Mouse (Mus musculus) kidney, postnatal 14 days (tissue): ENCODE measurements around the gene Jmjd1c.
A peak's percentile ranks its signal among the peaks of the same experiment; 100 is the strongest.

Experiments used
- DNase-seq: peaks from one replicate; pipeline ENCODE4 v3.0.0; 2022; ENCODE audit warnings: mixed read lengths

Jmjd1c gene

DNA sequence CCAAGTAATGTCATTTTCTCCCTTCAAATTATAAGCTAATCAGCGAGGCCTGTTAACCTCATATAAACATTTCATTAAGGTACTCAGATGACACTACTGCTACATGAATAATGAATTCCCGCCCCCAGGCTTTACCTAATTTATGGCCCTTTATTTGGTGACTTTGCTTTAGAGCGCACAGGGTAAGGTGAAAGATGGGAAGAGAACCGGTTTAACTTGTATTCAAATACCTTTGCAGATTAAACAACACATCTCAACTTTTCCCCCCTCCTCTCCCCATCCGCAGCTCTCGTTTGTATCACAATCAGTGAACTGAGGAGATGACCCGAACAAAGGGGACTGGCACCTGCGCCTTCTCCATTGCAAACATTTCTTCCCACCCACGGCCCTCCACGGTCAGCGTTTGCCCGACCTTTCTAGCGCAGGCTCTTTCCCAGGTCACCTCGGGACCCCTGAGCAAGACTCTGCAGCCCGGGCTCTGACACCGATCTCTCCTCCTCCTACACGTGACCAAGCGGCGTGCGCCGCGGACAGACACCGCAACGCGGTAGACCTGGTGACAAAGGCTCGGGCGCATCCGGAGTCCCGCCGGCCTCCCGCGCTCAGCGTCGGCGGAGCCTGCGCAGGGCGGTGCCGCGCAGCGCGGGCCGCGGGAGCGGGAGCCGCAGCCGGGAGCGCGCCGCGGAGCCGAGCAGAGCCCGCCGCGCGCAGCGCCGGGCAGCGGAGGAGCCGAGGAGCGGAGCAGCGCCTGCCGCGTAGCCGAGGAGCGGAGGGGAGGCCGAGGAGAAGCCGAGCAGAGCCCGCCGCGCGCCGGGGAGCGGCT lies at the start of gene Jmjd1c:
Gene Jmjd1c, plus strand, starts transcription at position 328 of the 823 bp plus-strand sequence.
- DNase-seq: peak; percentile 85

DNA sequence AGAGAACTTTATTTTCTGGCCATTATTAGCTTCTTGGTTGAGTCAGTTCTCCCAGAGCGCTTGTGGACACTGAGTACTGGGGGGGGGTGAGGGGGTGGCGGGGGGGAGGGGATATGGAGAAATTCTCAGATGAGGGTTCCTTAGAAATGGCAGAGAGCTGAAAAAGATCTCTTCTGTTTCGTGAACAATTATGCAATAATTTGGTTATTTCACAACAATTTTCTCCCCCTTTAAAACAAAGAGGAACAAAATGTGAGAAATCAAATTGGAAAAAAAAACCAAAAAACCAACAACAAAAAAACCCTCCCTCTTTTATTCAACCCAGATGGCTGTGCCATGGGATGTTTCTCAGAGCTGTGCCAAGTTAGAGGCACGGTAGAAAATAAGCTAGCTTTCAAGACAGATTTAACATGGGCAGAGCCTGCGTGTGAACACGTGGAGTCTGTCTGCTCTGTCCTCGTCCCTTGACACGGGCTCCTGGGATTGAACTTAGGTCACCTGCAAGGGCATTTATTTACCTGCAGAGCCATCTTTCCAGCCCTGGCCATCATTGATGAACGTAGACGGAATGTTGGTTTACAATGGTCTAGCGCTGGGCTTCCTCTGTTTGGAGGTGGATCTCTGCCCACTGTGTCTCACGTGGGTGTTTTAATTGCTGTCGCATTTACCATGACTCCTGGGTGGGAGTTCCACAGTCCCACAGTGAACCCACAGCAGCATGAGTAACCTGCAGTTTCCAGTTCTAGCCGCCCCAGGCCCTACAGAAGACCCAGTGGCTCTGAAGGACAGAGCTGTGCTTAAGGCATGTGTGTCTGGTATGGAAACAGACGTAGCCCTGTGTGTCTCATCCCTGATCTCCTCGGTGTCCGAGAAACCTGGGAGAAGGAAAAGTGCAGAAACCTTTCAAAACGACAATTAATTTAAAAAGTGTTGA lies 47.9 kb upstream of the Jmjd1c start:
- no peak for DNase-seq

DNA sequence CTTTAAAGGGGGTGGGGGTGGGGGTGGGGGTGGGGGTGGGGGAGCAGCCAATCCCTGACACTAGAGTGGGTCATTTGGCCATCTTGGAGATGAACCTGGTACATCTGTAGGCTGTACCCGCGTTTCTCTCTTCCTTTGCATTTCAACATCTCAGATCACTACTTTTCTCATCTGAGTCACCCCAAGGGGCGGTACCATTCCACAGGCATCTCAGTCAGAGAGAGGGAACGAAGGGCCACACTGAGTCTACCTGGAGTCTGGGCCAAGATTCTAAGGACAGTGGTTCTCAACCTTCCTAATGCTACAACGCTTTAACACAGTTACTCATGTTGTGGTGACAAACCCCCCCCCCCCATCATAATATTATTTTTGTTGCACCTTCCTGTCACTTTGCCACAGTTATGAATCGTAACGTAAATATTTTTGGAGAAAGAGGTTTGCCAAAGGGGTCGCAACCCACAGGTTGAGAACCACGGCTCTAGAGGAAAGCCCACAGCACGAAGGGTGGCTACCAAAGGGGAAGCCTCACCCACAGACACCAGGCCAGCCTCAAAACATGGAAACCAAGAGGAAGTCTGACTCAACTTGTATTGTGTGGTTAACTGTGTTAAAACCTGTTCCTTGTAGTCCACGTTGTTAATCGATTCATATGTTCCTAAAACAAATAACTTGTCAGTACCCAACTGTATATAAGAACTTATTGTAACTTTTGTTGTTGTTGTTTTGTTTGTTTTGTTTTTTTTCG lies 46.9 kb upstream of the Jmjd1c start:
- no peak for DNase-seq

DNA sequence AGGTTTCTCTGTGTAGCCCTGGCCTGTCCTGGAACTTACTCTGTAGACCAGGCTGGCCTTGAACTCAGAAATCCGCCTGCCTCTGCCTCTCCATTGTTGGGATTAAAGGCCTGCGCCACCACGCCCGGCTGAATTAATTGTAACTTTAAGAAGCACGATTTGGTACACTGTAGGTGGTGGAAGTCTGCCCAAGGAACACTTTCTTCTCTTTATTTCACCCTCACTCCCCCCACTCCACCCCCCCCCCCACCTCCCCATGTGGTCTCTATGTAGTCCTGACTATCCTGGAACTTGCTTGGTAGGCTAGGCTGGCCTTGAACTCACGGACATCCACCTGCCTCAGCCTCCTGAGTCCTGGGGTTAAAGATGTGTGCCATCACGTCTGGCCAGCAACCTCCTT lies 46.3 kb upstream of the Jmjd1c start:
- no peak for DNase-seq

DNA sequence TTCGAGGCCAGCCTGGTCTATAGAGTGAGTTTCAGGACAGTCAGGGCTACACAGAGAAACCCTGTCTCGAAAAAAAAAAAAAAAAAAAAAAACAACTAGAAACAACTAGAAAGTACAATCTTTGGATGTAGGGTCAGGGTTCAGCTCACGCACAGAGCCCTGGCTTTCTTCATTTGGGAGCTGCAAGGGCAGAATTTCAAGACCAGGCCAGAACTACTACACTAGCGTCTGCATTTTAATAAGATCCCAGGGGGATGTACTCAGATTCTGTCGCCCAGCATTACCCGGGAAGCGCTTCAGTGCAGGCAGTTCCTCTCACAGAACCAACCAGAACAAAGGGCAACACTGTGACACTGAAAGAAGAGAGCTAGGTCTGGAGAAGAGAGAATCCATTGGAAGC lies 45.2 kb upstream of the Jmjd1c start:
- DNase-seq: no peak

DNA sequence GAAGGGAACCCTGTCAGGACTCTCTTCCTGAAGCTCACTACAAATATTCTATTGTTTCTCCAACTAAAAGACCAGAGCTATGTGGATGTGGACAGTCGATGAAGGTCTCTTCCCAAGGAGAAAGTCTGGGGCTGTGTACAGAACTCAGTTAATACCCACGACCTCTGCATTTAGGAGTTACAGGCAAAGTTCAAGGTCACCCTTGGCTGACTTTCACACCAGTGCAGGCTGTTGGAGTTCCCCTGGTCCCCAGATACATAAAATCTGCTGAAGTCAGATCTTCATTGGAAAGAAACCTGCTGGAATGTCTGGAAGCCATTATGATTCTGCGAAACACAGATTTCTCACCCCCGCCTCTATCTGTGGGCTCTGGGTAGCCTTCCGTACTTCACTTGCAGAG lies 44.5 kb upstream of the Jmjd1c start:
- no peak for DNase-seq

DNA sequence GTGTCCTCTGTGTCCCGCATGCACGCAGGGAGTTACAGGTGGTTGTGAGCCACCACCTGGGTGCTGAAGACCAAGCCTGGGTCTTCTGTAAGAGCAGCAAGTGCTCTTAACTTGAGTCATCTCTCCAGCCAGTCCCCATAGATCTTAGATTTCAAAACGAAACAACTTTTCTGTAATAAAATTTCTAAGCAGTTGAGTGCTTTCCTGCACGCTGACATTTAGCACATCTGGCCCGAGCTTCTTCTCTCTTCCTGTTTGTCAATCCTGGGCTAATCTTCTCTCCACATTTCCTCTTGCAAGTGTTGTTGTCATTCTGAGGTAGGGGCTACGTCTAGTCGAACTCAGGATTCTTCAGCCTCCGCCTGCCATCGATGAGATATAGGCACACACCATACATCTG lies 43.5 kb upstream of the Jmjd1c start:
- DNase-seq: no peak

DNA sequence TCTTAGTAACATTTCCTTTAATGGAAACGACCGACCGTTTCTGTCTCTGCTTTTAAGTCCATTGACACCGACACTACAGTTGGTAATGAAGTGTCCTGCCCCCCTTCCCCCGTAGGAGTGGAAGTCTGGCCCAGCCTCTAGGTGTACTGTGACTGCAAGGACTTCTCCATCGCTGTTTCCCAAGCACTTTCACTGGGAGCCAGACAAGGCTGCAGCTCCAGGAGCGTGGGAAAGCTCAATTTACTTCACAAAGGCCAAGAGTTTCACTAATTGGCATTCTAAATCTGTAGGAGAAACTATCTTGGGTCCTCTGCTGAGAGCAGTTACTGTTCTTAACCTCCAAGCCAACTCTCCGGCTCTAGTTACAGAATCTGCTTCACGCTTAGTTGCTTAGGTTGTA lies 42.5 kb upstream of the Jmjd1c start:
- DNase-seq: no peak

DNA sequence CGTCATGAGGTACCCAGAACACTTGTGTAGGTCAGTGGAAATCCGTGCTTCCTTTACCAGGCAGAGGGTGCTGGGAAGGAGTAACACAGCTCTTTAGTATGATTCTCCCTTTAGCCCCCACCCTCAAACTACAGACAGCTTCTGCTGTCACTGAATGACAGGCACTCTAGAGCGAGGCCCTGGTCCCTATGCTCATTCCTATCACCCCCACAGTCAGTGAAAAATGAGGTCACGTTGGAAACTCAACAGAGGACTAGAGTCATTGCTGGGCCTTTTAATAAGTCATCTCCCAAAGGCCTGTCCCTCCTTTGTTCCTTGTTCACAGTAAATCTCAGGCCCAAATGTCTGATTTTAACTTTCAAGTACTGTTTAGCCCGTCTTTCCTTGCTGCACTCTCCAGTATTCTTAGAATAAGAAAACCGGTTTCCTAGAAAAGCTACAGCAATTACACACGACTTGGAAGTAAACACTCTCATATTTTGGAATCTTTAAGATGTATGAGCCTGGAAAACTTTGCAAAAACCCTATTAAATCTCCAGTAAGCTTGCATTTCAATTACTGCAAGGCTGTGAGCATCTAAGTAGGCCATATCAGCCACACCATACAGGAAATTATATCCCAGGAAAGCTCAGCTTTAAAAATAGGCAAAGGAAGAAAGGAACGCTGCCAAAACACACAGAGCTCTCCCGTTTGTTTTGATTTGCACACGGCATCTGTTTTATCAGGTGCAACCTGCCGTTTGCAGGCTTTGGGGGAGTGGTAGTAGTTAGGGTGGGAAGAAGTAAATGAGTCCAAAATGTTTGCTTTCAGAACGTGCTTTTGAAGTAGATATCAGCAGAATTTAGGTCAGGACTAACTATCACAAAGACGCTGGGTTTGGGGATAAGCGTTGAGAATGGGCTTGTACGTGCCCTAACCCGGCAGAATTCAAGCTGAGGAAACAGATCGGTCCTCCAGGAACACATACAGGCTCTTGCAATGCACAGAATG lies 39.8 kb upstream of the Jmjd1c start:
- no peak for DNase-seq

DNA sequence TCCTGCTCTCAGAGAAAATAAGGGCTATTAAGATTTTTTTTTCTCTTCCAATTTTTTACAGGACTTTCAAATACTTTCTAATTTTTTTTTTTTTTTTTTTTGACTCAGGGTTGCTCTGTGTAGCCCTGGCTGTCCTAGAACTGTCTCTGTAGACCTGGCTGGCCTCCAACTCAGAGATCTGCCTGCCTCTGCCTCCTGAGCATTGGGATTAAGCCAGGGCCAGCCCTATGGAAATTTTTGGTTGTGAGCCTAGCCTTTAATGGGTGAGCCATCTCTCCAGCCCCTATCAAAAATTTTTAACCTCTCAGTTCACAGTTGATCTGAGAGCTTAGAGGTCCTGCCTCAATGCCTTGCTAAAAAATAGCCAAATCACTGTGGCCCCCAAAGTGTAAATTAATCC lies 38.7 kb upstream of the Jmjd1c start:
- no peak for DNase-seq

DNA sequence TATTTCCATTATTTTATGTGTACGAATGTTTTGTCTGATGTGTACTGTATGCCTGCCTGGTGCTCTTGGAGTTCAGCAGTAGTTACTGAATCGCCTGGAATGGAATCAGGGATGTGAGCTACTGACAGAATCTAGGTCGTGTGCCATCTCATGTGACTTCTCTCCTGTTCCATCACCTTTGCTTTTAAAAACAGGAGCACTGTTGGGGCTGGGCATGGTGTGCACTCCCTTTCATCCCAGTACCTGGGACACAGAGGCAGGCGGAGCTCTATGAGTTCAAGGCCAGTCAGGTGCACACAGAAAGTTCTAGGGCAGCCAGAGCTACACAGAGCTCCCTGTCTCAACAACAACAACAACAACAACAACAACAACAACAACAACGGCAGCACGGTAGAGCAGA lies 38.2 kb upstream of the Jmjd1c start:
- no peak for DNase-seq

DNA sequence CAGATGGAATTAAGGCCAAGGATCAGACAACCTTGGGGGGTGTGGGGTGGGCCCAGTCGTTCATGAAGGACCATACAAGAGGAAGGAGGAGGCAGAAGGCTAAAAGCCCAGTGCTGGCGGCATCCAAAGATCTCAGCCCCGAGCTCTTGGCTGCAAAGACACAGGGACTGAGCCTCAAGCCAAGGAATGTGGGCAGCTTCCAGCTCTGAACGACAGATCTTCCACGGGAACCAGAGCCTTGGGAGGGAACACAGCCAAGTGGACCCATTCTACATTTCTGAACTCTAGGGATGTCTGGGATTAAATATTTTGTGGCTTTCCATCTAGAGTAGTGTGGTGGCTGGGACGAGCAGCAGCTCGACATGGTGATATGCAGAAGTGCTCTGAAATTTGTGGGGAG lies 37.6 kb upstream of the Jmjd1c start:
- peak; percentile 58 for DNase-seq

DNA sequence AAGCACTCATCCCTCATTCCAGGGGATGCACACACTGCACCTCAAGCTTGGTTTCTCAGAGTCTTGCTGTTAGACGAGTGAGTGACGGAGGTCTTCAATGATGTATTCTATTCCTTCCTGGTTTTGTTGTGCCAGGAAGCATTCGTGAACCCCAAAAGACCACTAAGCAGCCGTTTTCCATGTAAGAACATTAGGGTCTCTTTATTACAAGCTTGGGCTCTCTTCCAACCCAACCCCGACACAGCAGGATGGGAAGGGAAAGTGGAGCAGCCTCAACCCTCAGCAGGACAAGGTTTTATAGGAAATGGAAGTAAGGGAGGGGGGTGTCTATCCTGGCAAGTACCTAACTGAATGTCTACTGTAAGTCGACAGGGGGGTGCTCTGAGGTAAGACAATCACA lies 37.2 kb upstream of the Jmjd1c start:
- DNase-seq: no peak

DNA sequence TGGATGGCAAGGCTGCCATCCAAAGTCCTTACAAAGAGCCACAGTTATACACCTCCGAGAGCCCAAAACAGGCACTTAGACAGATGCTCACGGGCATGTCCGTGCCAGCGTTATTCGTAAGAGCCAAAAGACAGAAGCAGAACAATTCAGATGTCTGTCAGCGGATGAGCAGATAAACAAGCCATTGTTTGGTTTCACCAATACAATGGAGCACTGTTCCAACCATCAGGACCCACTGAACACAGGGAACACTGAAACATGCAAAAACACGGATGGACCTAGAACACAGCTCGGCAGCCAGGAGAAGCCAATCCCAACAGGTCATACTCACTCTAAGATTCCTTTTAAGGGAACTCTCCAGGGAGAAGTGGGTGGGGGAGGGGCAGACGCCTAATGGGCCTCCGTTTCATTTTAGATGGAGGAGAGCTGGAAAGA lies 34.5 kb upstream of the Jmjd1c start:
- no peak for DNase-seq

DNA sequence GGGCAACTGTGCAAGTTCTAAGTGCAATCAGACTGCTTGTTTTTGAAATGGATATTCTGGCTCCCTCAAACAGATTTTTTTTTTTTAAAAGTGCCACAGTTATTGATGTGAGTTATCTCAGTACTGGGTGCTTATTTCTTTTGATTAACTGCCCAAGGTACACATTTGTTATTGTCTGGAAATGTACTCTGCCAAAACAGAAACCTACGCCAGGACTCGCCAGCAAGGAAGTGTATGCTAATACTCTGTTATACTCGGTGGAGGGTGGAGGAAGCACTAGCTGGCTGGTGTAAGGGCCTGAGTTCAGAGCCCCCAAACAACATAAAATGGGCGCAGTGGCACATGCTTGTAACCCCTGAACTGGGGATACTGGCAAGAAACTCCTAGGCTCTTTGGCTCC lies 34.1 kb upstream of the Jmjd1c start:
- DNase-seq: no peak

DNA sequence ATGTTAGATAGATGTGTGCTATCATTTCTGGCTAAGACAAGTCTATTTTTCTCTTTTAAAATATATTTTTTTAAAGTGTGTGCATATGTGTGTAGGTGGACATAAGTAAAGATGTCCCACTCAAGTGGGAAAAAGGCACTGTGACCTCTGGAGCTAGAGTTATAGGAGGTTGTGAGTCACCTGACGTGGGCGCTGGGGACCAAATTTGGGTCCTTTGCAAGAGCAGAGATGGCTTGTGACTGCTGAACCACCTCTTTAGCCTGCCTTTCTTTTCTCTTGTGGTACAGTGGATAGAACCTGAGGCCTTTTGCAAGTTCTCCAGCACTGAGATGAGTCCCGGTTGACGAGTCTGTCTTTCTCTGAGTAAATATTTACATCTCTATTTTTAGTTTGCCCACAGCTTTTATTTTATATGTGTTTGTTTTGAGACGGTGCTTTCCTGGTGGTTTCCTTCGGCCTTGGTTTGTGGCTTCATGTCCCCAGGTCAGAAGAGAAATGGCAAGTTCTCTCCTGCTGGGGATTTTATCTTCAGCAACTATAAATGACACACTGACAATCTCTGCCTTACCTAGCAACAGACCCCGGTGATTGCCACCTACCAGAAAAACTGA lies 30.5 kb upstream of the Jmjd1c start:
- DNase-seq: no peak

DNA sequence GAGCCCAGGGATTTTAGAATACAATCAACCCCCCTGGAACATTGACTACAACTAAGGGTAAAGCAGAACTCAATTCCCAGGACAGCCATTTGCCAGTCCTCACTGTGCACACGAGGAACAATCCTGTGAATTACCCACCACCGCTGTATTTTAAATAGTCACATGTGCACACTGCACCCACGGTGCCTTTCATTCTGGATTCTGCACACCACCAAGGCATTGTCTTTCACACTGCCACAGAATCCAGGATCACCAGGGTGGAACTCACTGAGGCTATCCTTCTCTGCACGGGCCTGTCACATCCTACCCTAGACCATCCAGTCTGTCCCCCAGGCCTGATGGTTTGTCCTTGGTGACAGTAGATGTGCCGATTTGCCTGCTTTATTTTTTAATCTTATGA lies 30.0 kb upstream of the Jmjd1c start:
- no peak for DNase-seq

DNA sequence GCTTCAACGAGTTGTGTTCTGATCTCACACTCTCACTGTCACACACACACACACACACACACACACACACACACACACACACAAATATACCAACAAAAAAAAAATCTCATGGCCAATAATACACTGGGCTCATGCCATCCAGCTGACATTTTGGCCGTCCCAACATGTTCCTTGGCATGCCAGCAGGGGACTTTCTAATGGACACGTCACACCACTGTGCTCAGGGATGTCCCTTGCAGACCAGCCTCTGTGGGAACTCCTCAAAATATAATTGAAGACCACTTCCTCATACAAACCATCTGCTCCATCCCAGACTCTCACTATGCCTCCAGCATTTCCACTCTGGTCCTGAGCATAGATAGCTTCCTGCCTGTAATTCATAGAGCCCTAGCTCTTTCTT lies 29.5 kb upstream of the Jmjd1c start:
- no peak for DNase-seq

DNA sequence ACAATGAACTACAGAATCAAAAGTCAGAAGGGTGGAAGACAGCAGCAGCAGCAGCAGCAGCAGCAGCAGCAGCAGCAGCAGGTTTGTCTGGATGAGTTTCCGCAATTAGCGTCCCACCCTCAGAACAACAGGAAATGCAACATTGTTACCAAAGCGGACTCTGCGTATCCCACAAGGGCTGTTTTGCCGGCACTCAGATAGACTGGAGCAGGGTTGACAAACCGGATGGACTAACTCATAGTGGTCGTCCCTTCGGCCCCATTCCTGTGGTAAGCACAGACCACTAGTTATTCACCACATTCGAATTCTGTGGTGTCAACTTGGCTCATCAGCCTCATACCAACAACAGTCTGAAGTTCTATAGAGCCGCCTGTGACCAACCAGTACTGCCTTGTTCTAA lies 26.9 kb upstream of the Jmjd1c start:
- peak; percentile 41 for DNase-seq

DNA sequence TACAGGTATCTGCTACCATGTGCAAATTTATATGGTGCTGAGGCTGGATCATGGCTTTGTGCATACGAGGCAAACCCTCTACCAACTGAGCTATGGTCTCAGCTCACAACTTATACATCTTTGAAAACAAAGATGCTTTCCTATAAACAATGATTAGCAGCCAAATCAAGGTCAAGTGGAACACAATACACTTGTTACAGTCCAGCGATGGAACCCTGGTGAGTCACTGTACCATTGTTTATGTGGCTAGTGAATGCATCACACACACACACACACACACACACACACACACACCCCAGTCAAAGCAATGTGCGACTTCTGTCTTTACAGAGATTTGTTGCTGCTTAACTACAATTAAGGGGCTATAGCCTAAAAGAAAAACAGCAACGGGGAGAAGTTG lies 24.5 kb upstream of the Jmjd1c start:
- no peak for DNase-seq

DNA sequence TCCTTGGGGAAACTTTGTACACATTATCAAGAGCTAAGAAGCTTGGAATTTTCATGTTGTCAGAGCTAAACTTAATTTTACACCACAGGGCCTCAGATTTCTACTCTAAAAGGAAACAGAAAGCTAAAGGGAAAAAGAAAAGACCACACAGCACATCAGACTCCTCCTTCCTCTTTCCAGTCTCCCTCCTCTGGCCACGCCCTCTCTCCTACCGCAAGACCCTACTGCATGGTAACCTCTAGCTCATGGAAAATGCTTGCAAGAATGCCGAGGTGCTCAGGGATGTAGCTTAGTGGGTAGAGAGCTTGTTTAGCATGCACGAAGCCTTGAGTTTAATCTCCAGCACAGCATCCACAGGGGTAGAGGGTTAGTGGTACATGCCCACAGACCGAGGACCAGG lies 24.0 kb upstream of the Jmjd1c start:
- no peak for DNase-seq

DNA sequence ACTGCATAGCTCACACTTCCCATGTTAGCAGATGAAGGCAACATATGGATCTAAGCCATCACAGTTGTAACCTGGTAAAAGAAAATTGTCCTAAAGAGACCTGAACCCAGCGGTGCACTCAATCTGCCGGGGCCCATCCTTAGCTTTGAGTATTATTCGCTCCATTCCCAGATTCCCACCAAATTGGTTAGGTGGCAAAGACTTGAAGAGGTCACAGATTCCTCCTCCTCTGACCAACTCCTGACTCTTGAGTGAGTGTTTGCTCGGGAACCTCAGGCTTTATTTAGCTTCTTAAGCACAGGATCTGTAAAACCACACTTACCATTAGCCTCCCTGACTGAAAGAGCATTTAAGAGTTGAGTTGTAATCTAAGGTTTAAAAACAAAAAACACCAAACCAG lies 23.3 kb upstream of the Jmjd1c start:
- no peak for DNase-seq
